Mouse (Mus musculus) heart, embryonic 10.5 days (tissue): ENCODE measurements around the gene Alkbh3. TPM values are rescaled to one million over a fixed set of nuclear protein-coding genes. Genes with fewer than 3 reads are reported as not detected.

Experiments used
- DNase-seq: peaks from one replicate; pipeline ENCODE4 v3.0.0-alpha.2; 2017; ENCODE audit warnings: low spot score
- H3K27ac ChIP-seq: fragments of 300-500 bp; sonication (generic); 2 replicates; pipeline ENCODE4 v1.5.1; 2016; ENCODE audit warnings: mild to moderate bottlenecking
- H3K27me3 ChIP-seq: fragments of 300-500 bp; sonication (generic); 2 replicates; pipeline ENCODE4 v1.6.1; 2016; ENCODE audit warnings: mild to moderate bottlenecking; ENCODE audit not compliant: poor library complexity, insufficient read depth, severe bottlenecking
- H3K36me3 ChIP-seq: fragments of 300-500 bp; sonication (generic); 2 replicates; pipeline ENCODE4 v1.6.1; 2016; ENCODE audit warnings: mild to moderate bottlenecking, moderate library complexity
- H3K4me1 ChIP-seq: fragments of 300-500 bp; sonication (generic); 2 replicates; pipeline ENCODE4 v1.6.1; 2016; ENCODE audit warnings: mild to moderate bottlenecking
- H3K4me3 ChIP-seq: fragments of 300-500 bp; sonication (generic); 2 replicates; pipeline ENCODE4 v1.5.1; 2016; ENCODE audit warnings: mild to moderate bottlenecking, moderate library complexity
- H3K9me3 ChIP-seq: fragments of 300-500 bp; sonication (generic); 2 replicates; pipeline ENCODE4 v1.6.1; 2016; ENCODE audit warnings: mild to moderate bottlenecking, moderate library complexity
- WGBS: fragments of 180-500 bp; shearing (Covaris S2); methylation state at CpG from one replicate; pipeline ENCODE4 v1.1.7; 2016; 5-methylcytosine and 5-hydroxymethylcytosine counted together
- polyA plus RNA-seq: library from polyadenylated mRNA; unstranded; fragments of >200 nt; fragmentation: Nextera tagmentation; extraction: Ambion mirVana; gene quantifications from 2 replicates; pipeline ENCODE4 v1.2.1, GENCODE M21; 2016

Alkbh3 gene
- polyA plus RNA-seq: 66.2 and 74.0 TPM in 2 replicates

- Histone ChIP-seq H3K36me3 (peaks cover 31% of the 10 kb centered on the region), H3K4me1 (peaks cover 13% of the 10 kb centered on the region), H3K4me3 (peak within 1 kb of the TSS; percentile 92), H3K9me3 (no peaks in the 10 kb centered on the region), H3K27ac (peak within 1 kb of the TSS; percentile 93), H3K27me3 (no peaks in the 10 kb centered on the region)
- 5% methylated on average over 47 of the region's 47 CpGs for WGBS
- DNase-seq: peak; percentile 95
Measured at GRCm38 (mm10) chr2:94010335-94011291, at the start of gene Alkbh3. Alkbh3 (minus strand) TSS chr2:94010807.

DNA sequence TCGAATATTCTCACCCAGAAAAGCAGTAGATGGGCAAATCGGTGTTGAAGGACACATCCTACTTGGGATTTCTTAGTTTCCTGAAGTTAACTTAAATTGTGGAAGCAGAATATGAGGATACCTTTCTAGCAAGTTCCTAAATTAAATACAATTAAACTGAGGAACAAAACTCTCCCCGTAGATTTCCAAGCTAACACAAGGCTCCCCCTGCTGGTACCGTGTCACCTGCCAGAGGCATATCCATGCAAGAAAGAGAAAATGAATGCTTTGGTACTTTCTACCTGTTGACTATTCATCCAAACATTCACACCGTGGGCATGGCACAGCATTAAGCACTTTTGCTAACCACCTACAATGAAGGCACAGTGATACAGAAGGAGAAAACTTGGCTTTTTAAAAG is 48.9 kb upstream of the Alkbh3 start:
- no peak overlapping the region for H3K4me3 ChIP-seq
- H3K27me3 ChIP-seq: no peaks in the 10 kb centered on the region
- DNase-seq: no peak
- H3K27ac ChIP-seq: no peak overlapping the region
- WGBS: 80% methylated on average over 5 of the region's 5 CpGs
- no peaks in the 10 kb centered on the region for H3K36me3 ChIP-seq
- H3K9me3 ChIP-seq: no peaks in the 10 kb centered on the region
- no peaks in the 10 kb centered on the region; the same call in 1 of the 2 replicates for H3K4me1 ChIP-seq

- H3K27me3 ChIP-seq: no peaks in the 10 kb centered on the region
- H3K27ac ChIP-seq: no peak overlapping the region
- H3K9me3 ChIP-seq: no peaks in the 10 kb centered on the region
- no peak overlapping the region for H3K4me3 ChIP-seq
- no peaks in the 10 kb centered on the region; the same call in 1 of the 2 replicates for H3K4me1 ChIP-seq
- no peaks in the 10 kb centered on the region for H3K36me3 ChIP-seq
- DNase-seq: no peak
Measured at GRCm38 (mm10) chr2:94054813-94055212, 44.2 kb upstream of the Alkbh3 start.

GRCm38 (mm10) chr2:94051952-94052351 is 41.3 kb upstream of the Alkbh3 start:
- H3K4me1 ChIP-seq: 0 out of 2 replicates have a peak, but pooled peaks cover 9% of the 10 kb centered on the region
- H3K36me3 ChIP-seq: no peaks in the 10 kb centered on the region
- no peak overlapping the region for H3K4me3 ChIP-seq
- WGBS: 92% methylated on average over 5 of the region's 5 CpGs
- no peak overlapping the region for H3K27ac ChIP-seq
- no peaks in the 10 kb centered on the region for H3K27me3 ChIP-seq
- DNase-seq: no peak
- H3K9me3 ChIP-seq: no peaks in the 10 kb centered on the region

- DNase-seq: no peak
- Histone ChIP-seq H3K9me3 (no peaks in the 10 kb centered on the region), H3K4me3 (no peak overlapping the region), H3K27me3 (no peaks in the 10 kb centered on the region), H3K36me3 (no peaks in the 10 kb centered on the region), H3K4me1 (peaks cover 14% of the 10 kb centered on the region), H3K27ac (no peak overlapping the region)
- WGBS: 95% methylated on average over 3 of the region's 3 CpGs
Measured at GRCm38 (mm10) chr2:94050901-94051300, 40.3 kb upstream of the Alkbh3 start.

DNA sequence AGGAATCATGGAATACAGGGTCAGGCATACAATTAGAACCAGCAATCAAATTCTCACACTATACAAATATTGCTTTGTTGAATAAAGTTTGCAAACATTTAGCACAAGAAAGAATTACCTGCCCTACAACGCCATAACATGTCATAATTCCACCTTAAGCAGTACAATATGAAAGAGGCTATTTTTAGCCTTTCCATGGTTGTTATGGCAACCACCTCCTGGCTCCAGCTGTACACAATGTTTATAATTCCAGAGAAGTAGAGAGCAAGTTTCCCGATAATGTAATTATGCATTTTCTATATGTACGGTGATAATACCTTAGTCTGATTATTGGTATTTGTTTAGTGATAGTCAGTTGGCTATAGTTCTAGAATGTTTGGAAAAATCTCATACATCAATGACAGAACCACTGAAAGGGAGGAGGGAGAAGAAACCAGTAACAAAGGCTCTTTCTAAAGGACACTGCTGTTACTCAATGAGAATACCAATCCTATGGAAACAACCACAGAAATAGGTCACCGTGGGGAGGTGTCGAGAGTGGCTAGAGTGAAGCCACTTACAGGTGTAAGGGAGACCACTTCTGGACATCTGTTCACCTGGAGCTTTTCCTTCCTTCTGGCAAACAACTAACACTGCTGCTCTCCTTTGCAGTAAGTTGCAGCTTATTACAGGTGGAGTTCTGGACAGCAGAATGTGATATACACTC is 39.0 kb upstream of the Alkbh3 start:
- H3K27me3 ChIP-seq: no peaks in the 10 kb centered on the region
- WGBS: 83% methylated on average over 5 of the region's 5 CpGs
- peaks cover 27% of the 10 kb centered on the region for H3K4me1 ChIP-seq
- H3K36me3 ChIP-seq: no peaks in the 10 kb centered on the region
- H3K9me3 ChIP-seq: no peaks in the 10 kb centered on the region
- H3K4me3 ChIP-seq: no peak overlapping the region
- no peak for DNase-seq
- no peak overlapping the region for H3K27ac ChIP-seq

GRCm38 (mm10) chr2:94048733-94049470 is 38.3 kb upstream of the Alkbh3 start:
- H3K4me3 ChIP-seq: no peak overlapping the region
- peaks cover 32% of the 10 kb centered on the region for H3K4me1 ChIP-seq
- no peaks in the 10 kb centered on the region for H3K27me3 ChIP-seq
- 75% methylated on average over 5 of the region's 5 CpGs for WGBS
- no peak for DNase-seq
- no peaks in the 10 kb centered on the region for H3K9me3 ChIP-seq
- no peaks in the 10 kb centered on the region for H3K36me3 ChIP-seq
- H3K27ac ChIP-seq: no peak overlapping the region

GRCm38 (mm10) chr2:94048271-94048670 is 37.7 kb upstream of the Alkbh3 start:
- 81% methylated on average over 1 of the region's 1 CpGs for WGBS
- Histone ChIP-seq H3K4me1 (peaks cover 32% of the 10 kb centered on the region), H3K27ac (no peak overlapping the region)

GRCm38 (mm10) chr2:94045411-94046090 is 34.9 kb upstream of the Alkbh3 start:
- Histone ChIP-seq H3K9me3 (no peaks in the 10 kb centered on the region), H3K36me3 (peaks cover 10% of the 10 kb centered on the region), H3K27ac (peak overlapping the region; percentile 53; the same call in 1 of the 2 replicates), H3K4me1 (peaks cover 32% of the 10 kb centered on the region), H3K27me3 (no peaks in the 10 kb centered on the region), H3K4me3 (peak overlapping the region; percentile 8; the same call in 1 of the 2 replicates)
- 41% methylated on average over 6 of the region's 6 CpGs for WGBS
- no peak for DNase-seq

More at GRCm38 (mm10) chr2:94048271-94048670, 37.7 kb upstream of the Alkbh3 start:
- Histone ChIP-seq H3K4me3 (no peak overlapping the region), H3K36me3 (no peaks in the 10 kb centered on the region), H3K27me3 (no peaks in the 10 kb centered on the region), H3K9me3 (no peaks in the 10 kb centered on the region)
- no peak for DNase-seq

DNA sequence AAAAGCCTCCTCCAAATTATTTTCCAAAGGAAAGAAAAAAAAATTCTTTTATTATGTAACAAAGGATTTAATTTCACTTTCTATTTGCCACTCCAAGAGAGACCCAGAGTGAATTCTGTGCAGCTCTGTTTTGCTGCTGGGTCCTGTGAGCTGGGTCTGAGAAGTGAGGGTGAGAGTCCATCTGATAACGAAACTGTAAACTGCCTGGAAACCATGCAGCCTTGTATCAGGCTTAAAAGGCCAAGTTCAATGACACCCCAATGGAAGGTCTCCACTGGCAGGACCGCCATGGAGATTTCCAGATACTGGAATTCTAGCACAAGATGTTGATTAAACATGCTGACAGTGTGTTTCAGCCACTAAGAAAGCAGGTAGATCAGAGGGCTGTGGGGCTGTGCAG is 33.6 kb upstream of the Alkbh3 start:
- H3K27ac ChIP-seq: no peak overlapping the region
- H3K4me1 ChIP-seq: peaks cover 30% of the 10 kb centered on the region
- no peak overlapping the region for H3K4me3 ChIP-seq
- 83% methylated on average over 2 of the region's 2 CpGs for WGBS
- no peak for DNase-seq
- no peaks in the 10 kb centered on the region for H3K27me3 ChIP-seq
- H3K36me3 ChIP-seq: peaks cover 10% of the 10 kb centered on the region
- no peaks in the 10 kb centered on the region for H3K9me3 ChIP-seq

GRCm38 (mm10) chr2:94043662-94044061 is 33.1 kb upstream of the Alkbh3 start:
- H3K27ac ChIP-seq: no peak overlapping the region

GRCm38 (mm10) chr2:94042461-94042860 is 31.9 kb upstream of the Alkbh3 start:
- 96% methylated on average over 3 of the region's 3 CpGs for WGBS
- DNase-seq: no peak
- Histone ChIP-seq H3K9me3 (no peaks in the 10 kb centered on the region), H3K4me1 (peaks cover 35% of the 10 kb centered on the region), H3K27me3 (no peaks in the 10 kb centered on the region), H3K27ac (no peak overlapping the region), H3K36me3 (peaks cover 10% of the 10 kb centered on the region), H3K4me3 (no peak overlapping the region)

More at GRCm38 (mm10) chr2:94043662-94044061, 33.1 kb upstream of the Alkbh3 start:
- H3K4me3 ChIP-seq: no peak overlapping the region
- H3K27me3 ChIP-seq: no peaks in the 10 kb centered on the region
- H3K9me3 ChIP-seq: no peaks in the 10 kb centered on the region
- peaks cover 30% of the 10 kb centered on the region for H3K4me1 ChIP-seq
- WGBS: 68% methylated on average over 5 of the region's 5 CpGs
- peaks cover 10% of the 10 kb centered on the region for H3K36me3 ChIP-seq
- DNase-seq: no peak
